In genomic region chr5:5092736-5093135, GRCm38 (mm10) we compare ENCODE assay signal across 17 mouse cellular contexts.
DNase-seq lines count a peak whose midpoint lies in the region; ATAC-seq and TF ChIP-seq lines count a peak whose summit lies in the region.
"Had no signal": no experiment of that assay in that cellular context is flagged by ENCODE, and none has a peak within 500 bp of the region (broad histone marks: within the 10 kb centered on the region; RNA-seq: fewer than 3 reads in every experiment).

No protein-coding gene starts in this region.

- no peaks in the 10 kb centered on the region for H3K4me1 ChIP-seq in hindbrain, embryonic 12.5 days
- H3K4me1 ChIP-seq in hindbrain, embryonic 10.5 days (replicated peaks) = peaks cover 4% of the 10 kb centered on the region; the same call in 1 of the 2 replicates
- H3K4me1 ChIP-seq in neural tube, embryonic 13.5 days (replicated peaks) = no peaks in the 10 kb centered on the region
- no peaks in the 10 kb centered on the region for H3K4me1 ChIP-seq in olfactory bulb, adult 2 months (ENCODE audit: control insufficient read depth, insufficient read depth, low read length)
- H3K4me1 ChIP-seq in intestine, embryonic 16.5 days (ENCODE audit: control insufficient read depth, insufficient read depth, low read length) = no peaks in the 10 kb centered on the region
- H3K4me1 ChIP-seq: embryonic facial prominence, embryonic 13.5 days; limb, embryonic 15.5 days had no signal

- H3K4me3 ChIP-seq in hindbrain, embryonic 12.5 days = no peak overlapping the region
- no peak overlapping the region for H3K4me3 ChIP-seq in hindbrain, embryonic 10.5 days
- no peak overlapping the region for H3K4me3 ChIP-seq in neural tube, embryonic 13.5 days
- no peak overlapping the region for H3K4me3 ChIP-seq in layer of hippocampus, adult 2 months
- H3K4me3 ChIP-seq in olfactory bulb, adult 2 months (ENCODE audit: insufficient read depth, low read depth, low read length) = no peak overlapping the region
- H3K4me3 ChIP-seq in intestine, embryonic 16.5 days (ENCODE audit: low read length) = no peak overlapping the region
- H3K4me3 ChIP-seq: embryonic facial prominence, embryonic 13.5 days; heart, adult 2 months; limb, embryonic 15.5 days had no signal

- no peaks in the 10 kb centered on the region for H3K27me3 ChIP-seq in hindbrain, embryonic 12.5 days
- H3K27me3 ChIP-seq in hindbrain, embryonic 10.5 days (ENCODE audit: insufficient read depth, poor library complexity, severe bottlenecking) = no peaks in the 10 kb centered on the region
- no peaks in the 10 kb centered on the region for H3K27me3 ChIP-seq in neural tube, embryonic 13.5 days
- no peaks in the 10 kb centered on the region for H3K27me3 ChIP-seq in intestine, embryonic 16.5 days (replicated peaks; ENCODE audit: control insufficient read depth, insufficient read depth, low read length)
- H3K27me3 ChIP-seq: embryonic facial prominence, embryonic 13.5 days; limb, embryonic 15.5 days had no signal

- DNase-seq in hindbrain, embryonic 10.5 days (ENCODE audit: low spot score) = no peak
- DNase-seq in neural tube, embryonic 10.5 days (ENCODE audit: extremely low spot score, low spot score) = no peak
- DNase-seq in layer of hippocampus, adult 2 months (ENCODE audit: low spot score in 2 of 2) = peak; percentile 45 to 69
- DNase-seq: heart, adult 2 months; heart, postnatal 14 days; kidney, adult 11 months; kidney, postnatal 4 days; lung, adult 2 months; thymus, postnatal 25 days had no signal

- WGBS in hindbrain, embryonic 12.5 days = 57% methylated on average over 7 of the region's 7 CpGs
- WGBS in hindbrain, embryonic 10.5 days = 88% methylated on average over 7 of the region's 7 CpGs
- WGBS in neural tube, embryonic 13.5 days = 51% methylated on average over 7 of the region's 7 CpGs
- WGBS in olfactory bulb, adult 2 months = 14% methylated on average over 7 of the region's 7 CpGs
- WGBS in intestine, embryonic 16.5 days = 89% methylated on average over 7 of the region's 7 CpGs

- H3K36me3 ChIP-seq in hindbrain, embryonic 12.5 days = no peaks in the 10 kb centered on the region
- H3K36me3 ChIP-seq in hindbrain, embryonic 10.5 days = no peaks in the 10 kb centered on the region
- no peaks in the 10 kb centered on the region for H3K36me3 ChIP-seq in neural tube, embryonic 13.5 days
- no peaks in the 10 kb centered on the region for H3K36me3 ChIP-seq in intestine, embryonic 16.5 days (ENCODE audit: control insufficient read depth, insufficient read depth, low read length)
- H3K36me3 ChIP-seq: embryonic facial prominence, embryonic 13.5 days; limb, embryonic 15.5 days had no signal

- 0 out of 2 replicates have a peak, but pooled peaks have one; percentile 38 for ATAC-seq in hindbrain, embryonic 12.5 days (ENCODE audit: low FRiP score)
- ATAC-seq in neural tube, embryonic 13.5 days (ENCODE audit: low read depth) = peak; percentile 65
- no peak for ATAC-seq in intestine, embryonic 16.5 days
- ATAC-seq: activated CD4-positive, CD25-positive, alpha-beta regulatory T cell, adult 4 months; CD4-positive, CD25-positive, alpha-beta regulatory T cell, adult 4 months had no signal

- no peak overlapping the region for H3K4me2 ChIP-seq in hindbrain, embryonic 12.5 days (replicated peaks)
- H3K4me2 ChIP-seq in neural tube, embryonic 13.5 days = no peak overlapping the region
- no peak overlapping the region for H3K4me2 ChIP-seq in intestine, embryonic 16.5 days (ENCODE audit: low read depth, low read length)
- H3K4me2 ChIP-seq: embryonic facial prominence, embryonic 13.5 days; limb, embryonic 15.5 days had no signal

- H3K9me3 ChIP-seq in hindbrain, embryonic 12.5 days (replicated peaks) = no peaks in the 10 kb centered on the region
- no peaks in the 10 kb centered on the region for H3K9me3 ChIP-seq in hindbrain, embryonic 10.5 days
- no peaks in the 10 kb centered on the region for H3K9me3 ChIP-seq in neural tube, embryonic 13.5 days
- no peaks in the 10 kb centered on the region for H3K9me3 ChIP-seq in intestine, embryonic 16.5 days (ENCODE audit: control insufficient read depth, low read length)
- H3K9me3 ChIP-seq: embryonic facial prominence, embryonic 13.5 days; limb, embryonic 15.5 days had no signal

- H3K9ac ChIP-seq in hindbrain, embryonic 12.5 days = no peak overlapping the region
- H3K9ac ChIP-seq in neural tube, embryonic 13.5 days = no peak overlapping the region
- H3K9ac ChIP-seq in intestine, embryonic 16.5 days (ENCODE audit: low read depth, low read length) = no peak overlapping the region
- H3K9ac ChIP-seq: embryonic facial prominence, embryonic 13.5 days; limb, embryonic 15.5 days had no signal

- H3K27ac ChIP-seq in hindbrain, embryonic 12.5 days = no peak overlapping the region
- no peak overlapping the region for H3K27ac ChIP-seq in hindbrain, embryonic 10.5 days
- H3K27ac ChIP-seq in neural tube, embryonic 13.5 days (replicated peaks) = no peak overlapping the region
- H3K27ac ChIP-seq in layer of hippocampus, adult 2 months = peak overlapping the region; percentile 65
- H3K27ac ChIP-seq in olfactory bulb, adult 2 months (ENCODE audit: insufficient read depth, low read depth, low read length) = peak overlapping the region; percentile 82
- no peak overlapping the region for H3K27ac ChIP-seq in intestine, embryonic 16.5 days (ENCODE audit: low read length)
- H3K27ac ChIP-seq: embryonic facial prominence, embryonic 13.5 days; heart, adult 2 months; limb, embryonic 15.5 days had no signal

- no peak for TF ChIP-seq POLR2A in olfactory bulb, adult 2 months (IDR thresholded peaks at IDR 0.05; ENCODE audit: insufficient read depth, low read depth, low read length)

- TF ChIP-seq CTCF in layer of hippocampus, adult 2 months (conservative IDR thresholded peaks at IDR 0.05) = no peak
- no peak for TF ChIP-seq CTCF in olfactory bulb, adult 2 months (IDR thresholded peaks at IDR 0.05; ENCODE audit: insufficient read depth, low read depth, low read length)

Comparison
In these comparisons a context has a peak if more than half of its experiments do, and no peak if none do; other contexts are left out.
1. H3K27ac ChIP-seq: peak in layer of hippocampus, adult 2 months (single experiment) and olfactory bulb, adult 2 months (single experiment); none in hindbrain, embryonic 12.5 days (single experiment), hindbrain, embryonic 10.5 days (single experiment), neural tube, embryonic 13.5 days (single experiment) and intestine, embryonic 16.5 days (single experiment).
2. DNase-seq: peak in layer of hippocampus, adult 2 months (2 of 2); none in hindbrain, embryonic 10.5 days (single experiment) and neural tube, embryonic 10.5 days (single experiment).